Mouse (Mus musculus) kidney, postnatal 36 days (tissue): ENCODE results near the gene Adgrg2.

Source experiments
- DNase-seq, 2 experiments: peaks; one replicate each; pipeline ENCODE4 v3.0.0; 2021 to 2022; ENCODE audit warnings: mixed read lengths in 2 of 2

Adgrg2 gene

DNA sequence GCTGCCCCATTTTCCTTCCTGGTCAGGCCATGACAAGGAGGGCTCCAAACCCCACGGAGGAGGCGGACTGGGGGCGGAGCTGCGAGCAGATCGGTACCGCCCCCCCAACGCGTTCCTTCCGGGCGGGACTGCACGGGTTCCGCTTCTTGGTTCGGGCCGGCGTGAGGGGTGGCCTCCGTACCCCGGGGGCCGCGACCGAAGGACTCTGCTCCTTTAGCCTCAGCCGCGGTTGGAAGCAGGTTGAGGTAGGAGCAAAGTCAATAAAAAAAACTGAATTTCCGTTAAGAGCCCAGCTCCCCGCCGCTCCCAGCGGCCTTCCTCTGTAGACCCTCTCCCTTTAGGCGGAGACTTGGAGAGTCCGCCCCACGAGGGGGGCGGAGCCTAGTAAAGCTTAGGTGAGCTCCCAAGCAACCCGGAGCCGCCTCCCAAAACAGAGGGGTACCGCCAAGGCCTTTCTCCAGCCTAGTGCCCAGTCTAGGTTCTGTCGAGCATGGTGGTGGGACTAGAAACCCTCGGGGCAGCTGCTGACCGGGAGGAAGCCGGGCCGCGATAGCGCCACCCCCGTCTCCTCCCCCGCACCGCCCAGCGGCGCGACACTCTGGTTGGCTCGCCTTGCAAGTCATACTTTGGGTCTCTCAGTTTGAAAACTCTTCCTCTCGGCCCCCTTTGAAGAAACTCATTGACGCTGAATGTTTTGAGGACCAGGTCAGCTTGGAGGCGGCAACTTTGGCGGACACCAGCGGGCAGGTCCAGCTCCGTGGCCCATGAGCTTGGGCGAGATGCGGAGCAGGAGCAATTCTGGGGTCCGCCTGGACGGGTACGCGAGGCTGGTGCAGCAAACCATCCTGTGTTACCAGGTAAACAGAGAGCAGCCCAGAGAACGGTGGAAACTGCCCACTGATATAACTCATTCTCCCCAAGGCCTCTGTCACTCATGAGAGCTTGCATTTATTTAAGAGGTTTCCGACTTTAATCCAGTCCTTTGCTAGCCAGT lies 111.9 kb downstream of the Adgrg2 start, which contains the start of gene Phka2:
Gene Phka2, plus strand, starts transcription at position 119 of the 994 bp plus-strand sequence.
- peak; percentile 81 to 92 for DNase-seq

DNA sequence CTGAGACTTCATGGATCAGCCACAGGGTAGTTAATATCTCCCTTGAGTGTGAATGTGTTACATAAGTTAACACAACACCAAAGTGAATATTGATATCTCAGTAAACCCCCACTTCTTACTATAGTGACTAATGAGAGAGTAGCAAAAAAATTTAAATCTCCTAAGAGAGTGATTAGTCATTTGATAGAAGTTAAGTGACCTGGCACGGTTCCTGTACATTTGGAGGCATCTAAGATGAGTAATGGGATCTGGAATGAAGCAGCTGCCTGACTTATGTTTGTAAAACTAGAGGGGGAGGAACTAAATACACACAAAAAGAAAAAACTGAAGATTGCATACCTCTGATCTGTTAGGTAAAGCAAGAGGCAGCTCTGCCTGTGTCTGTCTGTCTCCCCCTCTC lies 118.6 kb downstream of the Adgrg2 start:
- DNase-seq = no peak

- DNase-seq = no peak
Measured at GRCm38 (mm10) chrX:160510197-160510596, 119.7 kb downstream of the Adgrg2 start.

DNA sequence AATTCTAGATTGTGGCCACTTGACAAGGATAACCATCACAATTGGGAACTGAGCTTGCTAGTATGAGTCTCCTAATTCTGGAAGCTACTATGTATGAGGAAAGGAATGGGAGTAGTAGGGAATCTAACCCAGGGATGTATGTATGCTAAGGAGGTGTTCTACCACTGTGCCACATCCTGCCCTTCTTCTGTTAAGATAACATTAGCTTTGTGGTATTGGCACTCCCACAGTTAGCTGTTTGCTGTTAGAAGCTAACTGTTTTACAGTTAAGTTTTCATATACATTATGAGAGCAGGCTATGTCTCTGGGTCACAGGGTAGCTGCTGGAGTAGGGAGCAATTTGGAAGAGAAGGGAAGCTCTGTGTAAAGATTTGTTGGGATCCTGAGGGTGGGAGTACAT lies 125.5 kb downstream of the Adgrg2 start:
- DNase-seq = no peak

- no peak for DNase-seq
Measured at GRCm38 (mm10) chrX:160542772-160543171, 152.3 kb downstream of the Adgrg2 start.
